Mouse (Mus musculus): Measurements from ENCODE around the gene Hunk. TPM values are rescaled to one million over a fixed set of nuclear protein-coding genes. Genes with fewer than 3 reads are reported as not detected.
A peak's percentile ranks its signal among the peaks of the same experiment; 100 is the strongest.

Hunk gene
- polyA plus RNA-seq, 1 experiment, result 2.9 TPM

DNA sequence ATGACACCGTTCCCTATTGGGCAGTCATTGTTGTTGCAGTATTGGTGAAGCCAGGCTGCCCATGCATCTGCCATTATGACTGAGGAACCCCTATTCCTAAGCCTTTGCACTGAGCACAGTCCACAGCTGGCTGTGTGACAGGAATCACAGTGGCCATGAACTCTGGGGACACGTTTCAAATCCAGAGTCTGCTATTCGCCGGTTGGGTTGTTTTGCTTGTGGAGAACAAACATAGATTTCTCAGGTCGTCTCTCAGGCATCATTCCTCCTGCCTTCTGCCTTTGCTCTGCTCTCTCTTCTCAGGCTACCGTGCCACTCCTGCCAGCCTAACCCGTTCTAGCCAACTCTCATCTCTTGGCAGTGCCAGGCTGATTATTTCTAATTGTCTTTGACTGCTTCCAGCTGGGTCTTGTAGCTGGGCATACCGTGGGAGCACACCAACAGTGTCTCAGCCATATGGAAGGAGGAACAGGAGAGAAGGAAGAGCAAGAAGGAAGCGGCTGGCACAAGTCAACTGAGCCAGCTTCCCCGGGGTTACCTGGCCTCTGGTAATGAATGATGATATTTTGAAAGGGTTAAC lies 3.0 kb upstream of the Hunk start:
- peaks cover 18% of the 10 kb centered on the region for H3K27me3 ChIP-seq (ENCODE audit: control insufficient read depth, insufficient read depth, low read length)
- no peak for DNase-seq
- TF ChIP-seq CTCF (IDR thresholded peaks at IDR 0.05; ENCODE audit: borderline replicate concordance, control insufficient read depth, extremely low read depth, insufficient read depth, low read length, poor library complexity) (no peak), POLR2A (IDR thresholded peaks at IDR 0.05; ENCODE audit: control insufficient read depth, extremely low read depth, insufficient read depth, low read length, poor library complexity) (no peak)
- no peak overlapping the region for H3K4me3 ChIP-seq (ENCODE audit: control insufficient read depth, insufficient read depth, low read length)
- 89% methylated on average over 10 of the region's 10 CpGs for WGBS
- peaks cover 5% of the 10 kb centered on the region for H3K4me1 ChIP-seq (replicated peaks; ENCODE audit: control insufficient read depth, insufficient read depth, low read length)
- H3K36me3 ChIP-seq (ENCODE audit: control insufficient read depth, insufficient read depth, low read length), result no peaks in the 10 kb centered on the region
- no peak overlapping the region for H3K27ac ChIP-seq (ENCODE audit: control insufficient read depth, insufficient read depth, low read length)

- Histone ChIP-seq H3K4me1 (replicated peaks; ENCODE audit: control insufficient read depth, insufficient read depth, low read length) (peaks cover 5% of the 10 kb centered on the region), H3K27ac (ENCODE audit: control insufficient read depth, insufficient read depth, low read length) (no peak overlapping the region), H3K27me3 (ENCODE audit: control insufficient read depth, insufficient read depth, low read length) (peaks cover 18% of the 10 kb centered on the region), H3K36me3 (ENCODE audit: control insufficient read depth, insufficient read depth, low read length) (no peaks in the 10 kb centered on the region), H3K4me3 (ENCODE audit: control insufficient read depth, insufficient read depth, low read length) (no peak overlapping the region)
- DNase-seq, result no peak
- TF ChIP-seq POLR2A (IDR thresholded peaks at IDR 0.05; ENCODE audit: control insufficient read depth, extremely low read depth, insufficient read depth, low read length, poor library complexity) (no peak), CTCF (IDR thresholded peaks at IDR 0.05; ENCODE audit: borderline replicate concordance, control insufficient read depth, extremely low read depth, insufficient read depth, low read length, poor library complexity) (no peak)
- WGBS, result 57% methylated on average over 3 of the region's 3 CpGs
These were observed 1.8 kb upstream of the Hunk start for GRCm38 (mm10) chr16:90384058-90384457.

DNA sequence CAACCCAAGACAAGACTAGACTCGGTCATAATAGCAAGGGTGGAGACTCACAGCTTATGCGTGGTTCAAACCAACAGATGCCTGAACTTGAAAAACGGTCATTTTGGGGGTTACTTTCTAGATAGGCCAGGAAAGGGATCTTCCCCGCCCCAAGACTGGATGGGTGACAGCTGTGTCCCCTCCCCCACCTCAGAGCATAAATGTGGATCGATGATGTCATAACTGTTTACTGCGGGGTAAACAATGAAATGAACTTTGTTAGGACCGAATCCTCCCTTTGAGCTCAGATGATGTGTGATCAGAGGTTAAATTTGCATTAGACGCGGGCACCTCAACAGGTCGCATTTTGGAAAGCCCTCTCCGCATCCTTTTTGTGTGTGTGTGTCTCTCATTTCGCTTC lies 967 bp upstream of the Hunk start:
- H3K36me3 ChIP-seq (ENCODE audit: control insufficient read depth, insufficient read depth, low read length), result no peaks in the 10 kb centered on the region
- no peak overlapping the region for H3K4me3 ChIP-seq (ENCODE audit: control insufficient read depth, insufficient read depth, low read length)
- no peak overlapping the region for H3K27ac ChIP-seq (ENCODE audit: control insufficient read depth, insufficient read depth, low read length)
- no peak for TF ChIP-seq CTCF (IDR thresholded peaks at IDR 0.05; ENCODE audit: borderline replicate concordance, control insufficient read depth, extremely low read depth, insufficient read depth, low read length, poor library complexity)
- TF ChIP-seq POLR2A (IDR thresholded peaks at IDR 0.05; ENCODE audit: control insufficient read depth, extremely low read depth, insufficient read depth, low read length, poor library complexity), result no peak
- DNase-seq, result no peak
- peaks cover 5% of the 10 kb centered on the region for H3K4me1 ChIP-seq (replicated peaks; ENCODE audit: control insufficient read depth, insufficient read depth, low read length)
- WGBS, result 11% methylated on average over 12 of the region's 12 CpGs
- H3K27me3 ChIP-seq (ENCODE audit: control insufficient read depth, insufficient read depth, low read length), result peaks cover 18% of the 10 kb centered on the region

GRCm38 (mm10) chr16:90385326-90385687 lies 506 bp upstream of the Hunk start:
- no peak for DNase-seq
- TF ChIP-seq POLR2A (IDR thresholded peaks at IDR 0.05; ENCODE audit: control insufficient read depth, extremely low read depth, insufficient read depth, low read length, poor library complexity), result no peak
- TF ChIP-seq CTCF (IDR thresholded peaks at IDR 0.05; ENCODE audit: borderline replicate concordance, control insufficient read depth, extremely low read depth, insufficient read depth, low read length, poor library complexity), result no peak
- Histone ChIP-seq H3K4me3 (ENCODE audit: control insufficient read depth, insufficient read depth, low read length) (peak overlapping the region; percentile 39), H3K4me1 (replicated peaks; ENCODE audit: control insufficient read depth, insufficient read depth, low read length) (peaks cover 5% of the 10 kb centered on the region), H3K36me3 (ENCODE audit: control insufficient read depth, insufficient read depth, low read length) (no peaks in the 10 kb centered on the region), H3K27me3 (ENCODE audit: control insufficient read depth, insufficient read depth, low read length) (peaks cover 18% of the 10 kb centered on the region), H3K27ac (ENCODE audit: control insufficient read depth, insufficient read depth, low read length) (no peak overlapping the region)
- 4% methylated on average over 16 of the region's 16 CpGs for WGBS

- peak overlapping the region; percentile 39 for H3K4me3 ChIP-seq (ENCODE audit: control insufficient read depth, insufficient read depth, low read length)
These were observed 824 bp downstream of the Hunk start for GRCm38 (mm10) chr16:90386514-90387160.

DNA sequence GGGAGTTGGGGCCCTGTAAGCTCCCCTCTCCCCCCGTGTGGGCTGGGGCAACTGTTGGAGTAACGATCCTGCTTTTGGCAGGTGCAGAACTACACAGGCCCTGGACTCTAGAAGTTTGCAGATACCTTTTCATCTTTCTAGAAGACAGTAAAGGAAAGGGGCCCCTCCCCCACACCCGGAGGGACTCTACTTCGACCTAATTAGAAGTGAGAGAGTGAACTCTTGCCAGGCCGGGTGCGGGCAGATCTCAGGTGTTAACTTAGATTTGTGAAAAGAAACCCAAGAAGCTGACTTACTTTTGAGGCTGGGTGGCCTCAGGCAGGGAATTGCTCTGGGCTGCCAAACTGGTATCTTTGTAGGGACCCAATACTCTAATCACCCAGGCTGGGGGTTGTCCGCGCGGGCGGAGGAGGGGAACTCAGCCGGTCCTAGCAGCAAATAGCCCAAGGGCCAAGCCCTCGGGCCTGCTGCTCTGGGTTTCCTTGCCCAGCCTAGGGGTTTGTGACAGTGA lies 1.4 kb downstream of the Hunk start:
- DNase-seq, result peak; percentile 4
- no peak overlapping the region for H3K27ac ChIP-seq (ENCODE audit: control insufficient read depth, insufficient read depth, low read length)
- peaks cover 18% of the 10 kb centered on the region for H3K27me3 ChIP-seq (ENCODE audit: control insufficient read depth, insufficient read depth, low read length)
- WGBS, result 24% methylated on average over 12 of the region's 12 CpGs
- no peaks in the 10 kb centered on the region for H3K36me3 ChIP-seq (ENCODE audit: control insufficient read depth, insufficient read depth, low read length)
- no peak for TF ChIP-seq POLR2A (IDR thresholded peaks at IDR 0.05; ENCODE audit: control insufficient read depth, extremely low read depth, insufficient read depth, low read length, poor library complexity)
- TF ChIP-seq CTCF (IDR thresholded peaks at IDR 0.05; ENCODE audit: borderline replicate concordance, control insufficient read depth, extremely low read depth, insufficient read depth, low read length, poor library complexity), result no peak
- H3K4me3 ChIP-seq (ENCODE audit: control insufficient read depth, insufficient read depth, low read length), result peak overlapping the region; percentile 39
- H3K4me1 ChIP-seq (replicated peaks; ENCODE audit: control insufficient read depth, insufficient read depth, low read length), result peaks cover 5% of the 10 kb centered on the region

More at GRCm38 (mm10) chr16:90386514-90387160, 824 bp downstream of the Hunk start:
- TF ChIP-seq POLR2A (IDR thresholded peaks at IDR 0.05; ENCODE audit: control insufficient read depth, extremely low read depth, insufficient read depth, low read length, poor library complexity) (no peak), CTCF (IDR thresholded peaks at IDR 0.05; ENCODE audit: borderline replicate concordance, control insufficient read depth, extremely low read depth, insufficient read depth, low read length, poor library complexity) (no peak)
- Histone ChIP-seq H3K36me3 (ENCODE audit: control insufficient read depth, insufficient read depth, low read length) (no peaks in the 10 kb centered on the region), H3K27me3 (ENCODE audit: control insufficient read depth, insufficient read depth, low read length) (peaks cover 18% of the 10 kb centered on the region), H3K27ac (ENCODE audit: control insufficient read depth, insufficient read depth, low read length) (no peak overlapping the region), H3K4me1 (replicated peaks; ENCODE audit: control insufficient read depth, insufficient read depth, low read length) (peaks cover 5% of the 10 kb centered on the region)
- peak; percentile 22 for DNase-seq
- WGBS, result 2% methylated on average over 48 of the region's 49 CpGs

All from thymus, adult 2 months (tissue).